Mouse (Mus musculus) layer of hippocampus, adult 8-10 months (tissue): Measurements from ENCODE around the gene Lrp5. TPM values are rescaled to one million over a fixed set of nuclear protein-coding genes. Genes with fewer than 3 reads are reported as not detected.

ENCODE experiments used
- DNase-seq, 2 experiments: peaks; one replicate each; pipeline ENCODE4 v3.0.0; 2022; ENCODE audit warnings: low spot score in 2 of 2
- total RNA-seq, 4 experiments: library from RNA; stranded (reverse); gene quantifications; 2 replicates each; pipeline ENCODE4 v1.2.4; 2022

The Lrp5 gene
- total RNA-seq, 4 experiments from 2014 or later: 8.6 to 14.0 (median 10.9) TPM

- DNase-seq: no peak
These were observed 9.6 kb upstream of the Lrp5 start for GRCm38 (mm10) chr19:3695976-3696375.

- no peak for DNase-seq
These were observed 9.1 kb upstream of the Lrp5 start for GRCm38 (mm10) chr19:3695471-3695870.

GRCm38 (mm10) chr19:3695006-3695405 lies 8.6 kb upstream of the Lrp5 start:
- DNase-seq: no peak

GRCm38 (mm10) chr19:3694476-3694875 lies 8.1 kb upstream of the Lrp5 start:
- DNase-seq: no peak

GRCm38 (mm10) chr19:3692414-3693145 lies 6.2 kb upstream of the Lrp5 start:
- DNase-seq: no peak

GRCm38 (mm10) chr19:3691337-3691736 lies 5.0 kb upstream of the Lrp5 start:
- DNase-seq: no peak

- no peak for DNase-seq
These were observed 1.4 kb upstream of the Lrp5 start for GRCm38 (mm10) chr19:3687676-3688171.

- no peak for DNase-seq
These were observed 651 bp downstream of the Lrp5 start for GRCm38 (mm10) chr19:3685611-3686214.

GRCm38 (mm10) chr19:3684957-3685580 lies 1.3 kb downstream of the Lrp5 start:
- DNase-seq: no peak

GRCm38 (mm10) chr19:3684414-3684813 lies 1.9 kb downstream of the Lrp5 start:
- DNase-seq: no peak

GRCm38 (mm10) chr19:3681310-3681934 lies 4.9 kb downstream of the Lrp5 start:
- DNase-seq: peak in 1 of 2 experiments; percentile 63

GRCm38 (mm10) chr19:3680732-3681131 lies 5.6 kb downstream of the Lrp5 start:
- DNase-seq: no peak

- no peak for DNase-seq
These were observed 12.1 kb downstream of the Lrp5 start for GRCm38 (mm10) chr19:3674122-3674855.

- DNase-seq: no peak
These were observed 13.2 kb downstream of the Lrp5 start for GRCm38 (mm10) chr19:3673149-3673548.

GRCm38 (mm10) chr19:3669100-3669499 lies 17.3 kb downstream of the Lrp5 start:
- no peak for DNase-seq

- no peak for DNase-seq
These were observed 17.8 kb downstream of the Lrp5 start for GRCm38 (mm10) chr19:3668551-3668950.

- no peak for DNase-seq
These were observed 18.4 kb downstream of the Lrp5 start for GRCm38 (mm10) chr19:3667979-3668378.

GRCm38 (mm10) chr19:3667155-3667895 lies 19.0 kb downstream of the Lrp5 start:
- no peak for DNase-seq

- DNase-seq: no peak
These were observed 19.7 kb downstream of the Lrp5 start for GRCm38 (mm10) chr19:3666632-3667031.

- no peak for DNase-seq
These were observed 20.9 kb downstream of the Lrp5 start for GRCm38 (mm10) chr19:3665510-3665909.

- DNase-seq: no peak
These were observed 28.4 kb downstream of the Lrp5 start for GRCm38 (mm10) chr19:3657947-3658346.
